Mouse (Mus musculus) neural tube, embryonic 12.5 days (tissue): Measurements from ENCODE around the gene Prkn. TPM values are rescaled to one million over a fixed set of nuclear protein-coding genes. Genes with fewer than 3 reads are reported as not detected.

Experiments used
- ATAC-seq: fragments of 200-750 bp; cut with Nextera tagmentation; 2 replicates; pipeline ENCODE4 v1.8.0; 2017; ENCODE audit warnings: low read depth, mild to moderate bottlenecking, moderate TSS enrichment, moderate library complexity; ENCODE audit not compliant: low FRiP score
- H3K27ac ChIP-seq: fragments of 300-500 bp; sonication (generic); 2 replicates; pipeline ENCODE4 v1.5.1; 2016
- H3K27me3 ChIP-seq: fragments of 300-500 bp; sonication (generic); replicated peaks from 2 replicates; pipeline ENCODE4 v1.6.1; 2016; ENCODE audit warnings: mild to moderate bottlenecking
- H3K36me3 ChIP-seq: fragments of 300-500 bp; sonication (generic); 2 replicates; pipeline ENCODE4 v1.6.1; 2016; ENCODE audit warnings: mild to moderate bottlenecking
- H3K4me1 ChIP-seq: fragments of 300-500 bp; sonication (generic); 2 replicates; pipeline ENCODE4 v1.6.1; 2016
- H3K4me2 ChIP-seq: fragments of 300-500 bp; sonication (generic); replicated peaks from 2 replicates; pipeline ENCODE4 v1.6.1; 2016; ENCODE audit warnings: mild to moderate bottlenecking
- H3K4me3 ChIP-seq: fragments of 300-500 bp; sonication (generic); 2 replicates; pipeline ENCODE4 v1.5.1; 2016
- H3K9ac ChIP-seq: fragments of 300-500 bp; sonication (generic); 2 replicates; pipeline ENCODE4 v1.6.1; 2016; ENCODE audit warnings: mild to moderate bottlenecking
- H3K9me3 ChIP-seq: fragments of 300-500 bp; sonication (generic); 2 replicates; pipeline ENCODE4 v1.6.1; 2016; ENCODE audit warnings: mild to moderate bottlenecking
- WGBS: fragments of 180-500 bp; shearing (Covaris S2); methylation state at CpG from one replicate; pipeline ENCODE4 v1.1.7; 2016; 5-methylcytosine and 5-hydroxymethylcytosine counted together
- polyA plus RNA-seq: library from polyadenylated mRNA; unstranded; fragments of >200 nt; fragmentation: Nextera tagmentation; extraction: Ambion mirVana; gene quantifications from 2 replicates; pipeline ENCODE4 v1.2.1, GENCODE M21; 2016

The Prkn gene
- polyA plus RNA-seq, 1 experiment from 2014 or later, result 2.0 TPM

DNA sequence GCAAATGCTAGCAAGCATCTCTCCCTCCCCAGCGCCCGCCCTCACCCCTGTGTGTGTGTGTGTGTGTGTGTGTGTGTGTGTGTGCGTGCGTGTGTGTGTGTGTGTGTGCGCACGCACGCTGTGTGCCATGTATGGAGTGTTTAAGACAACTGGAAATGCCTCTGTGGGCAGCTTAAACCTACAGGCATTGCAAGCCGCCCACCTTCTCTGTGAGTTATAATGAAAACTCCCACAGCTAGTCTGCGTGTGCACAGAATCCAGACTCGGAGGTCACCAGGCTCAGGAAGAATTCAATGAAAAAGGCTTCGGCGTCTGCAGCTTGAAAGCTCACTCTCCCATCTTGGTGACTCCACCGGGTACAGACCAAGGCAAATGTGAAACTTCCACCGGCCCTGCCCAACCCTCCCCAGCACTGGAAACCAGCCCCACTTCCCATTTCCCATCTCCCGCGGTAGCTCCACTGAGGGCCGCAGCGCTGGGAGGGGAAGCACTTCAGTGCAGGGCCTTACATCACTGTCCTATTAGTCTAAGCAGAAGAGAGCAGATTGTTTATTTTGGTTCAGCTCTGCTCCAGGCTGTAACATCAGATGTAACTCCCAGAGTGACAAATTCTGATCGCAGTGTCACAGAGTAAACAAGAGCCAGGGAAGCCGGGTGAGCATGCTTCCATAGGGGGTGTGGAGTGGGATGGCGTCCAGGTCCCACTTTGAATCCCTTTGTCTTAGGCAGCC, 772.8 kb downstream of the Prkn start:
- H3K36me3 ChIP-seq, result no peaks in the 10 kb centered on the region
- no peaks in the 10 kb centered on the region for H3K4me1 ChIP-seq
- no peak overlapping the region for H3K4me3 ChIP-seq
- no peak for ATAC-seq
- no peak overlapping the region for H3K27ac ChIP-seq
- 72% methylated on average over 21 of the region's 21 CpGs for WGBS
- no peaks in the 10 kb centered on the region for H3K9me3 ChIP-seq
- no peaks in the 10 kb centered on the region for H3K27me3 ChIP-seq
- H3K4me2 ChIP-seq, result no peak overlapping the region
- no peak overlapping the region for H3K9ac ChIP-seq

DNA sequence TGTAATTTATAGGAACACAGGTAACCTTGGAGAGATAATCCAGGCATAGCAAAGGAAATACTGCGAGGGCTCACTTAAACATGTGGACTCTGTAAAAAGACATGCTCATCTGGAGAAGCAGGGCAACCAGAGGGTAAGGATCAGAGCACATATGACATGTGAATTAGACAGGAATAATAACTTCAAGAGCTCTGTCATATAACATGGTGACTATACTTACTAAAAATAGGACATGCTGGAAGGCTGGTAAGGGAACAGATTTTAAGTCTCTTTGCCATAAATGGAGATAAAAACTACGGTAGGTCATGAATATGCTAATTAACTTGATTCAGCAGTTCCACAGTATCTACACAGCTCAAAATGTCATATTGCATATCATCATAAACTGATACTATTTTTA, 777.4 kb downstream of the Prkn start:
- H3K4me1 ChIP-seq, result no peaks in the 10 kb centered on the region
- no peaks in the 10 kb centered on the region for H3K27me3 ChIP-seq
- H3K9ac ChIP-seq, result no peak overlapping the region
- WGBS, result 82% methylated on average over 2 of the region's 2 CpGs
- ATAC-seq, result no peak
- no peak overlapping the region for H3K4me3 ChIP-seq
- H3K4me2 ChIP-seq, result no peak overlapping the region
- H3K27ac ChIP-seq, result no peak overlapping the region
- H3K36me3 ChIP-seq, result no peaks in the 10 kb centered on the region
- H3K9me3 ChIP-seq, result no peaks in the 10 kb centered on the region

DNA sequence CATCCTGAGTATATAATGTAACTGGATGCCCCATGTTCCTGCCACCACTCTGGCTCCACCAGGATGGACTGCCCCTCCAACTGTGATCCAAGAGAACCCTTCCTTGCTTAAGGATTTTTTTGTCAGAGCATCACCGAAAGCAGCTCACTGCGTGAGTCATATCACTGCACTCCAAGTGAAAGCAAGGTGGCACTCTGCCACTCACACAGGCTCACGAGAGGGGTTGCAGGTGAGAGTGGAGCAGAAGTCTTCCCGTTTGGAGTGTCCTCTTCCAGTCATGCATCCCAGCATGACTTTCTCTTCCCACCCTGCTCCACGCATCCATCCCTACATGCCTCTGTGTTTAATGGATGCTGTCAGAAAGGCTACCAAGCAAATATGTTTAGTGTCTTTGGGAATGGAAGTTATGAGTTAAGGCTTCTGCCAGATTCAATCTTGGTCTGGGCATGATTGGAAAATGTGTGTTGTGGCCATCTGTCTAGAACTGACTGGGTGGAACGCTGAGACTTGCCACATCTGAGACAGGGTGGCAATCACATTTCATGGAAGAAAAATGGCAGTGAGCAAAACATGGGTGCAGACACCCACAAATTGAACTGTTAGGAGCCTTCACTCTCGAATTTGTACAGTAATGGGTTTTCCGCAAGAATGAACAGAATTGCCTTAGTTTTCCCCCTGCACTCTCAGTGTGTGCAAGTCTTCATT, 778.9 kb downstream of the Prkn start:
- no peak for ATAC-seq
- no peaks in the 10 kb centered on the region for H3K9me3 ChIP-seq
- H3K36me3 ChIP-seq, result no peaks in the 10 kb centered on the region
- H3K4me1 ChIP-seq, result no peaks in the 10 kb centered on the region
- WGBS, result 86% methylated on average over 8 of the region's 8 CpGs
- no peak overlapping the region for H3K9ac ChIP-seq
- H3K4me2 ChIP-seq, result no peak overlapping the region
- no peaks in the 10 kb centered on the region for H3K27me3 ChIP-seq
- no peak overlapping the region for H3K4me3 ChIP-seq
- H3K27ac ChIP-seq, result no peak overlapping the region

DNA sequence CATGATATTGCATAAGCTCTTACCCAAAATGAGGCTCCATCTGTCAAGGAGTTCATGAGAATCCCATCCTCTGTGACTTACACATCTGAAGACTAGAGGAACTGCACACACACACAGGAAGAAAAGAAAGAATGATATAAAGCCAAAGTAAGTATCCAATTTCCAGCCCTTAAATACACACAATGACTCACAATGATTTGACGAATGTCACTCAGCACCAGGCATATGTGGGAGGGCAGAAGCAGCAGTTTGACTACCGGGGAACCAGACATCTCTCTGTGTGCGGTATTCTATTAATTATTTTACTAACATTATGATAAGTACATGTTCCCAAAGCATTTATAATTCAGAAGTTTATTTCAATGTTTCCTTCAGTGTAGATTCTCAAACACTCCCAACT, 780.6 kb downstream of the Prkn start:
- H3K27ac ChIP-seq, result no peak overlapping the region
- no peaks in the 10 kb centered on the region for H3K4me1 ChIP-seq
- no peak overlapping the region for H3K9ac ChIP-seq
- H3K4me3 ChIP-seq, result no peak overlapping the region
- no peaks in the 10 kb centered on the region for H3K9me3 ChIP-seq
- 85% methylated on average over 3 of the region's 3 CpGs for WGBS
- no peak overlapping the region for H3K4me2 ChIP-seq
- no peak for ATAC-seq
- no peaks in the 10 kb centered on the region for H3K27me3 ChIP-seq
- H3K36me3 ChIP-seq, result no peaks in the 10 kb centered on the region

DNA sequence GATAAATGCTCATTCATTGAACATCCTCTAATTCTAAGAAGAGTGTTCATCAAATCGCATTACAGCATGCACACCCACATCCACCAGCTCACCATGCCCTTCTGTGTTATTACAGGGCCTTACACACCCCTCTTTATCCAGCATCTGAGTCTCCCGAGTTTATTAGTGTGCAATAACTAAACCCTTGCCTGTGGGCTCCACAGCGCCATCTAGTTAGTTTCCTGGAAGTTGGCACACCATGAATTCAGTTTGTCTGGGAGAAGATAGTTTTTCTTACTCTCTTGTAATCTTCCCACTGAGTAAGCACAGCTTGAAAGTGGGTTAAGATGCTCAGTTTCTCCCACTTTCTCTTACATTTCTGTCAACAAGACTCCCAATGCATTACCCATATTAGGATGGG, 781.3 kb downstream of the Prkn start:
- Histone ChIP-seq H3K9me3 (no peaks in the 10 kb centered on the region), H3K4me1 (no peaks in the 10 kb centered on the region), H3K27ac (no peak overlapping the region), H3K4me3 (no peak overlapping the region), H3K9ac (no peak overlapping the region), H3K4me2 (no peak overlapping the region), H3K36me3 (no peaks in the 10 kb centered on the region), H3K27me3 (no peaks in the 10 kb centered on the region)
- 59% methylated on average over 3 of the region's 3 CpGs for WGBS
- no peak for ATAC-seq

DNA sequence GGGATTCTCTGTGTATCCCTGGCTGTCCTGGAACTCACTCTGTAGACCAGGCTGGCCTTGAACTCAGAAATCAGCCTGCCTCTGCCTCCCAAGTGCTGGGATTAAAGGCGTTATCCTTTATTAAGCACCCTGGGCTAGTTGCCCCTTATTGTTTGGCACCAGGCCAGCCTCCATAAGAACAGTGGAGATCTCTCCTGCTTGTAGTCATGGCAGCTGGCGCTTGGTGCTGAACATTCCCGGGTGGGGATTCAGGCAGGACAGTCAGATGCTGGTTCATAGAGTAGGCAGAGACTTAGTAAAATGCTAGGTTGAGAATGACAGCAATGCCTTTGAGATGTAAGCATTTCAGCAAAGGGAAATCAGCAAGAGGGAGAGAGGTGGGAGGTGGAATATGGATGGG, 786.1 kb downstream of the Prkn start:
- no peaks in the 10 kb centered on the region for H3K9me3 ChIP-seq
- H3K4me2 ChIP-seq, result no peak overlapping the region
- no peak for ATAC-seq
- H3K27ac ChIP-seq, result no peak overlapping the region
- H3K4me3 ChIP-seq, result no peak overlapping the region
- H3K4me1 ChIP-seq, result no peaks in the 10 kb centered on the region
- H3K9ac ChIP-seq, result no peak overlapping the region
- H3K27me3 ChIP-seq, result no peaks in the 10 kb centered on the region
- H3K36me3 ChIP-seq, result no peaks in the 10 kb centered on the region
- 89% methylated on average over 3 of the region's 3 CpGs for whole genome bisulfite sequencing

DNA sequence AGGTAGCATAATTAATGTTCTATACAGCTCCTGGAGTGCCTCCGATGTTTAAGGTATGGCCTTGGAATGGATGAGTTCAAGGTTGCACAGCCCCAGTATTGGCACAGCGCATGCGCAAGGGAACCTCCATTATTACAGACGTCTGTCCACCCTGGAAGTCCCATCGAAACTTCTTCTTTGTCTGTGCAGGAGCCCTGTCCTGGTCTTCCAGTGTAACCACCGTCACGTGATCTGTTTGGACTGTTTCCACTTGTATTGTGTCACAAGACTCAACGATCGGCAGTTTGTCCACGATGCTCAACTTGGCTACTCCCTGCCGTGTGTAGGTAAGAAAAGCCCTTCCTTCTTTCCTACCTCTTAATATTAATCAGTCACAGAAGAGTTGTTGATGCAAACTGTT, 794.9 kb downstream of the Prkn start:
- no peak overlapping the region for H3K27ac ChIP-seq
- no peaks in the 10 kb centered on the region for H3K36me3 ChIP-seq
- no peaks in the 10 kb centered on the region for H3K27me3 ChIP-seq
- no peaks in the 10 kb centered on the region for H3K4me1 ChIP-seq
- no peak overlapping the region for H3K9ac ChIP-seq
- H3K4me3 ChIP-seq, result no peak overlapping the region
- 93% methylated on average over 11 of the region's 11 CpGs for WGBS
- ATAC-seq, result no peak
- H3K9me3 ChIP-seq, result no peaks in the 10 kb centered on the region
- H3K4me2 ChIP-seq, result no peak overlapping the region

DNA sequence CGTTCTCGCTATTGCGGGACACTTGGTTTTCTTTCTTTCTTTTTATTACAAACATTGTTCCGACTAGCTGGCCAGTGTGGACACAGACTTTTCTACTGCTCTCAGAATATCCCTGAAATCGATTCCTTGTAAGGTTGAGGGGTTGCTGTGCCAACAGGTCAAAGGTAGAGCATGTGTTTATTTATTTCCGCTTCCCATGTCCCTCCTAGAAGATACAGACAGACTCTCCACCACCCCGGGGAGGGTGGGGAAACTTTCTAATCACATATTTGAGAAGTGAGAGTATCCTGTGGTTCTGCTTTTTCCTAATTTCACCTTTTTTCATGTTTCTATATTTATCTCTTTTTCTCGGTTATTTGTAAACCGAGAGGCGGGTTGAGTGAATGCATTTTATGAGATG, 797.5 kb downstream of the Prkn start:
- ATAC-seq, result no peak
- no peaks in the 10 kb centered on the region for H3K9me3 ChIP-seq
- no peak overlapping the region for H3K9ac ChIP-seq
- no peaks in the 10 kb centered on the region for H3K27me3 ChIP-seq
- 88% methylated on average over 10 of the region's 10 CpGs for WGBS
- H3K4me2 ChIP-seq, result no peak overlapping the region
- H3K4me3 ChIP-seq, result no peak overlapping the region
- H3K36me3 ChIP-seq, result no peaks in the 10 kb centered on the region
- no peaks in the 10 kb centered on the region for H3K4me1 ChIP-seq
- H3K27ac ChIP-seq, result no peak overlapping the region

DNA sequence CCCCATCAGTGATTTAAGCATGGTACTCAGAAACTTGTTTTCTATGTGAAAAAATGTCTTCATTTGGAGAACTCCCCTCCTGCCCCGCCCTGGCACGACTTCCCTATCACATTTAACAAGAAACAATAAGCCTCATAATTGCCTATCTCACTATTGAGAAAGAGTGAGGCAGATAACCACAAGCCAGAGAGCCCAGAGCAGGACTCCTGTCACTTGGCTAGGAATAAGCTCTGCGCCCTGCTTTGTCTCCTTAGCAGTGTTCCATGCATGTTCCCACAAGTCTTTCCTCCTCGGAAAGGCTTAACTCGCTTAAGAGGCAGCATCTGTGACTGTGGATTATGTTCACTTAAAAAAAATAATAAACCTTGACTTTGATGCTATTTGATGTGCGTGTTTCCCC, 798.3 kb downstream of the Prkn start:
- WGBS, result 89% methylated on average over 6 of the region's 6 CpGs
- no peaks in the 10 kb centered on the region for H3K4me1 ChIP-seq
- no peak overlapping the region for H3K4me2 ChIP-seq
- no peaks in the 10 kb centered on the region for H3K36me3 ChIP-seq
- no peak overlapping the region for H3K9ac ChIP-seq
- H3K9me3 ChIP-seq, result no peaks in the 10 kb centered on the region
- H3K27ac ChIP-seq, result no peak overlapping the region
- no peaks in the 10 kb centered on the region for H3K27me3 ChIP-seq
- no peak for ATAC-seq
- H3K4me3 ChIP-seq, result no peak overlapping the region

DNA sequence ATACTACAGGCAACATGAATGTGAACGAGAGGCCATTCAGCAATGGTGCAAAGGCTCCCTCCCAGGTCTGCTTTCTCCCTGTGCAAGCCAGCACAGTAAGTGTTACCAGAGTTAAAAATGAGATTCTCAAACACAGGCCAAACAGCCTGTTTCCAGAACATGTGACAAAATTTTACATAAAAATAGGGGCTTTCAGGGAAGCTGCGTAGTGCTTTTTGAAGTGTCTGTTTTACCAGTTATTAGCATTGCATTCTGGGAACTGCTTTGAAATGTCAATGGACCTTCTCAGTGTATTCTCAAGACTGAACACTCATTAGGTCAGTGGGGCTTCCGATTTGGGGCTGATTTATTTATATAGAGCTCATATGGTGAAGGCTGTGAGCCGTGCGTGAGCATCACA, 799.6 kb downstream of the Prkn start:
- no peaks in the 10 kb centered on the region for H3K27me3 ChIP-seq
- no peak overlapping the region for H3K9ac ChIP-seq
- 70% methylated on average over 5 of the region's 5 CpGs for WGBS
- no peaks in the 10 kb centered on the region for H3K9me3 ChIP-seq
- no peaks in the 10 kb centered on the region for H3K4me1 ChIP-seq
- no peak overlapping the region for H3K27ac ChIP-seq
- no peaks in the 10 kb centered on the region for H3K36me3 ChIP-seq
- H3K4me2 ChIP-seq, result no peak overlapping the region
- ATAC-seq, result no peak
- H3K4me3 ChIP-seq, result no peak overlapping the region

DNA sequence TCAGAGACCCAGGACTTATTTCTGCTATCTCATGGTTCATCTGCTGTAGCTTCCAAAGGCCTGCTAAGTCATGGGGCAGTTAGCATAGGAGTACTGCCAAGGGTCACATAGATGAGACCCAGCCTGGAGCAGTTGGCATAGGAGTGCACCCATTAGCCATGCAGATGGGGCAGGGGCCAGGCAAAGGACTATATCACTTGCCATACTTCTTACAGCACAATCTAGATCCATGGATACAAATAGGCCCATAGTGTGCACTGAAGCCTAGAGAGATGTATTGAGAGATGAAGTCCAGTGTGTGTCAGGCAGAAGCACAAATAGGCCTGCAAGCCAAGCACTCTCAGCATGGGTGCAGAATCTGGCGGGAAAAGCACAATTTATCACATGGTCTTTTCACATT, 802.1 kb downstream of the Prkn start:
- no peaks in the 10 kb centered on the region for H3K27me3 ChIP-seq
- no peaks in the 10 kb centered on the region for H3K36me3 ChIP-seq
- H3K4me2 ChIP-seq, result no peak overlapping the region
- no peak overlapping the region for H3K4me3 ChIP-seq
- H3K9ac ChIP-seq, result no peak overlapping the region
- 32% methylated on average over 1 of the region's 1 CpGs for WGBS
- ATAC-seq, result no peak
- no peak overlapping the region for H3K27ac ChIP-seq
- peaks cover 4% of the 10 kb centered on the region; the same call in 1 of the 2 replicates for H3K4me1 ChIP-seq
- H3K9me3 ChIP-seq, result no peaks in the 10 kb centered on the region

DNA sequence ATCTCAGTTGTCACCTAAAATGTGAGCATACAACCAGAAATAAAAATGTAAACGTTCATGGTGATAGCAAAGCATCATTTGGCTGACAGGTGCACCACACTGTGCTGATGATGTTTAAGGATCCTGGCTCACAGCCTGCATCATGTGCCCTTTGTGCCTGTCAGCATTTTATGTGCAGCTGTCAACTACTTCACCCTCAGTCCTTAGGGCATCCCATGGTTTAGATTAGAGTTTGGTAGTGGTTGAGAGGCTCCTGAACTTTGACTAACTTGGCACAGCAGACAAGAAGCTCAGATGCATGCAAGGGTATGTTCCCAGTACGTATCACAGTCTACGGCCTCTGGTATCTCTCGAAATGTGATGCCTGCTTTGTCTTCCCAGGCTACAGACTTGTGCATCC, 803.8 kb downstream of the Prkn start:
- H3K4me1 ChIP-seq, result peaks cover 4% of the 10 kb centered on the region; the same call in 1 of the 2 replicates
- H3K27ac ChIP-seq, result no peak overlapping the region
- H3K36me3 ChIP-seq, result no peaks in the 10 kb centered on the region
- no peak overlapping the region for H3K4me3 ChIP-seq
- no peak for ATAC-seq
- H3K27me3 ChIP-seq, result no peaks in the 10 kb centered on the region
- 83% methylated on average over 4 of the region's 4 CpGs for WGBS
- H3K4me2 ChIP-seq, result no peak overlapping the region
- H3K9ac ChIP-seq, result no peak overlapping the region
- no peaks in the 10 kb centered on the region for H3K9me3 ChIP-seq
